Mouse (Mus musculus) layer of hippocampus, adult 9-10 months (tissue): ENCODE results near the gene Scgb2b7.
"Not testable (repeated sequence)": the region's sequence is repeated elsewhere in the genome, so short reads cannot be mapped to it uniquely, and the experiment has no call there.

Experiments
- DNase-seq: peaks from one replicate; pipeline ENCODE4 v3.0.0; 2022; ENCODE audit warnings: low spot score

Gene Scgb2b7

DNA sequence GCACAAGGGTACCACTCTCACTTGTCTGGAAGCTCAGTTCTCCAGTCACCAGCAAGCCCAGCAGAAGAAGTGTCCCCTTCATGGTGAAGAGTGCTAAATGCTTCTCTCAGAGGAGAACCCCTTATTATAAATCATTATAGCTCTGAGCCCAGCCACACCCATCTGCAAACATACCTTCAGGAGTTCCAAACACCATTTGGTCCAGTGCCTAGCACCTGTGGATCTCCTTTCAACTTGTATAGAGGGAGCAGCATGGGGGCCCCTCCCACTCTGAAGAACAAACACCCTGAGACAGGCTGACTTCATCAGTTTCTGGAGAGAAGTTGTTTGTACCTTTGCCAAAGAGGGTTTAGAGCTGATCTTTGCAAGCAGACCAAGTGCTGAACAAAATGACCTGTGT is at the start of gene Scgb2b7:
TSS of gene Scgb2b7 (minus strand) at position 101 of the 400 bp plus-strand sequence.
- DNase-seq = not testable (repeated sequence)

DNA sequence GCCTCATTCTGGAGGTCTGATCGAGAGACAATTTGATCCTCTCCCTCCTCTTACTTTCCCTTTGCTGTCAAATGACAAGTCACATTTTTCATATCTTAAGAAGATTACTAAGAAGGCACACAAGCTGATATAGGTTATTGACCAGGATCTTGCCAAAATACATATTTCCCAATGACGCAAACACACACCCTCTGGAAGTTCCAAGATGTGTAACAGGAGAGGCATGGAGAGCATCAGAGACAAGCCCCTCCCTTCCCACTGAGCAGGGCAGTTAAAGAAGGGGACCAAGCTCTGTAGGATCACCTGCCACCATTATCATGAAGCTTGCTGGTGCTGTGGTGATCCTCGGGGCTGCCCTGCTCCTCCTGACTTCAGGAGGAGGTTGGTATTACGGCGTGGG is 6.8 kb upstream of the Scgb2b7 start, which contains the start of gene Scgb1b7:
TSS of gene Scgb1b7 (plus strand) at position 301 of the 400 bp plus-strand sequence.
- not testable (repeated sequence) for DNase-seq
